Mouse (Mus musculus): ENCODE data around the gene Arnt2.

Gene Arnt2

GRCm38 (mm10) chr7:84246093-84246492, 163.9 kb downstream of the Arnt2 start:
- no peak for DNase-seq (ENCODE audit: low spot score in 2 of 2)

GRCm38 (mm10) chr7:84240406-84240805, 169.6 kb downstream of the Arnt2 start:
- DNase-seq (ENCODE audit: low spot score in 2 of 2) = no peak

- no peak for DNase-seq (ENCODE audit: low spot score in 2 of 2)
Measured at GRCm38 (mm10) chr7:84237655-84238054, 172.3 kb downstream of the Arnt2 start.

- no peak for DNase-seq (ENCODE audit: low spot score in 2 of 2)
Measured at GRCm38 (mm10) chr7:84231396-84231795, 178.6 kb downstream of the Arnt2 start.

GRCm38 (mm10) chr7:84227652-84228051, 182.3 kb downstream of the Arnt2 start:
- no peak for DNase-seq (ENCODE audit: low spot score in 2 of 2)

DNA sequence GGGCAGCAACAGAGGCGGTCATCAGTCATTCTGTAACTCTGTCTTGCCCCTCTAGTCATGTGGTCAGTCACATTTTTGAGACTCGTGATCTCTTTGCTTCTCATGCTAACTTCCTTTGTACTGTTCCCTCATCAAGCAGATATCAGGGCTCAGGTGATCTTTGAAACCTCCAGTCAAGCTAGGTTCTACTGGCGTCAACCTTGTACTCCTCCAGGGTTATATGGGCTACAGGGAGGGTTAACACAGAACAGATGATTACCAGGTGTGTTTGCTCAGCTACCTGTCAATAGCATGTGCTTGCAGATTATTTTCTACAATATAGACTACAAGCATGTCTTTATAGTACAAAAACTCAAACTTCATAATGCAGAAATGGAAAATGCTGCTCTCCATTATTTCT, 183.1 kb downstream of the Arnt2 start:
- DNase-seq (ENCODE audit: low spot score in 2 of 2) = no peak

DNA sequence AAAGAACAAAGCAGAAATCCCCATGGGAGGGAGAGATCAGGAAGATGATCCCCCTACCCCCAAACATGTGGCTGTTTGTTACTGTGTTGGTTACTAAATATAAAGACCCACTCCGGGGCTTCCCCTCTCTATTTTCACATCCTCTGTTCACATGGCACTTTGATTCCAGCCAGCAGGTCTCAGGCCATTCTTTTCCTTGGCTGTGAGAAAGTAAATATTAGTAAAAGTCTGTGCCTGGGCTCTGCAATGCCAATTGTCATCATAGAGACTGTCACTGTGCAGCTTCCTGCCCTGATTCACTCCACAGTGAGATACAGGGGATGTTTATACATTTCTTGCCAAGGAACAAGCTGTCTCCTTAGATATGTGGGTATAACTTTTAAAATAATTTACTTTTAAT, 197.9 kb downstream of the Arnt2 start:
- no peak for DNase-seq (ENCODE audit: low spot score in 2 of 2)

GRCm38 (mm10) chr7:84210585-84211291, 199.2 kb downstream of the Arnt2 start:
- DNase-seq (ENCODE audit: low spot score in 2 of 2) = no peak

DNA sequence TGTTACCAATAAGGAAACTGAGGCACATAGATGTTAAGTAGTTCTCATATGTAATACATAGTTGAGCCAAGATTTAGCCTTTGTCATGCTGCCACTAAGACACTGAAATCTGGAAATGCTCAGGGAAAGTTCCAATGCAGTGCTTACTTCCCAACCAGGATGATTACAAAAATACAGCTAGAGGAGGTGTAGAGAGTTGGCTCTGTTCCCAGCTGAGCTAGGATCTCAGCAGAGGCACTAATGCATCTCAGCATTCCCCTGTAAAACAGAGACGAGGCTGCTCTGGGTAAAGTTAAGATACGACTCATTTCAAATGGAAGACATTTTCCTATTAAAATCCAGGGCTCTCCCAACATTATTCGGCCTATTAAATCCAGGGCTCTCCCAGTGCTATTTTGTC, 206.0 kb downstream of the Arnt2 start:
- peak; percentile 20 to 50 for DNase-seq (ENCODE audit: low spot score in 2 of 2)

DNA sequence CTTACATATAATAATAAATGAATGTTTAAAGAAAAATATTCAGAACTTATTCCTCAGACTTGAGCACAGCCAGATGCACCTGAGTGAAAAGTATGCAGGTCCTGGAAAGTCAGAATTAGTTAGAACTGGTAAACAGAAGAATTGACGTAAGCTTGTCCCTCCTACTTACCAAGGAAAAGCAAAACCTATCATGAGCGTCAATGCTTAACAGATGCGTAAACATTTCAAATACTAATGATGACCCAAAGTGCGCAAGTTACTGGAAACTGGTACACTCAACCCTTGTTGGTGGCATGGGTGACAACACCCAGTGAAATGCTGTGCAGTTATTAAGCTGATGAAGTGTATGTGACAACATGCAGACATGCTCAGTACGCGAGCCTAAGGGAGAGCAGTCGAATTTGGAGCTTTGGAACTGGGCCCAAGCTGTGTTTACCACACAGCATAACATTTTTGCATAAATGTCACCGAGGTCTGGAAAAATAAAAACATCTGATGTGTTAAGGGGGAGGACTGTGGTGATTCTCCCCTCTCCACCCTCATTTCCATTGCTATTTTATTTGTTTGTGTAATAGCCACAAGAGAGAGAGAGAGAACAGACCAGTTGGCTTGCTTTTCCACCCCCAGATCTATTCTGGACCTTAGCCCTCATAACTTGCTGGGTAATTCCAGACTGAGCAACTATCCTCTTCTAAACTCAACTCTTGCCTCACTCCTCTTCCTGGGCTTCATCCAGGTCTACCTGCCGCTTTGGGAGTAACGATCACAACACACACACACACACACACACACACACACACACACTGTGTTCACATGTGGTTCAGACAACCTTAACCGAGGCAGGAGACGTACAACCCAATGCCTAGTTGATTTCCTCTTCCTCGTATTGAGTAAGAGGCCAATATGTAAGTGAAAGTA, 208.6 kb downstream of the Arnt2 start:
- DNase-seq (ENCODE audit: low spot score in 2 of 2) = no peak

DNA sequence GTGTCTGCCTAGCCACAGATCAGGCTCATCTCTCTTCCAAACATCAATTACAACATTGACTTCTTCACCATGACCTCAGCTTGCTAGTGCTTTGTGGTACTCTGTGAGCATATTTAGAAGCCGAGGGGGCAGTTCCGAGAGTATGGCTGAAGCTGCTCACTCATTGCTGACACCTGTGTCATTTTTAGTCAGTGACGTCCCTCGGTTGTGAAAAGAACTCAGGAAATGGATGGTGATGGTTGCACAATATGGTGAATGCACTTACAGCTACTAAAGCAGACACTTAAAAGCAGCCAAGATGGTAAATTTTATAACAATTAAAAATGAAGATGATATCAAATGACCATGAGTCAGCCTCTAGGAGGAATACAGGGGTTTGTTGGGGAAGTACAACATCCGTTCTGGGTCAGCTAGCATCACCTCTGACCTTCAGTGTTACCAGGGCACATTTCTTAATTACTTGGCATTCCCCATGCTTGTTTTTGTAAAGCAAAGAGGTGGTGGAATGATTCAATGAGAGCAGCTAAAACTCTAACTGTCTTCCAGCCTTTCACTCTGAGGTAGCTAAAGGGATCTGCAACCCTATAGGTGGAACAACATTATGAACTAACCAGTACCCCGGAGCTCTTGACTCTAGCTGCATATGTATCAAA, 212.6 kb downstream of the Arnt2 start:
- DNase-seq (ENCODE audit: low spot score in 2 of 2) = no peak

Data from right cerebral cortex, postnatal 36 days (tissue).